Mouse (Mus musculus) hematopoietic stem cell, adult 5-6 weeks (primary cell): ENCODE data around the gene Irf6. TPM values are rescaled to one million over a fixed set of nuclear protein-coding genes. Genes with fewer than 3 reads are reported as not detected.

Experiments
- ATAC-seq, 2 experiments: fragments of 125-278 bp in 1 of 2; replicated peaks in 1 of 2; 2 replicates each; pipeline ENCODE4 v1.8.0; 2016 to 2017; ENCODE audit warnings: inconsistent platforms in 2 of 2, mild to moderate bottlenecking in 2 of 2, moderate number of reproducible peaks in 2 of 2, low read depth in 1 of 2, moderate TSS enrichment in 1 of 2; ENCODE audit not compliant: low FRiP score in 2 of 2, poor library complexity in 2 of 2, severe bottlenecking in 2 of 2, insufficient read depth in 1 of 2, low TSS enrichment in 1 of 2
- total RNA-seq: library from RNA; stranded (forward); fragments of 172-1452, 232-1000 nt; gene quantifications from 2 replicates; pipeline ENCODE4 v1.2.3, GENCODE M21; 2017

Gene Irf6
- total RNA-seq, 1 experiment from 2014 or later, result 14.5 TPM

DNA sequence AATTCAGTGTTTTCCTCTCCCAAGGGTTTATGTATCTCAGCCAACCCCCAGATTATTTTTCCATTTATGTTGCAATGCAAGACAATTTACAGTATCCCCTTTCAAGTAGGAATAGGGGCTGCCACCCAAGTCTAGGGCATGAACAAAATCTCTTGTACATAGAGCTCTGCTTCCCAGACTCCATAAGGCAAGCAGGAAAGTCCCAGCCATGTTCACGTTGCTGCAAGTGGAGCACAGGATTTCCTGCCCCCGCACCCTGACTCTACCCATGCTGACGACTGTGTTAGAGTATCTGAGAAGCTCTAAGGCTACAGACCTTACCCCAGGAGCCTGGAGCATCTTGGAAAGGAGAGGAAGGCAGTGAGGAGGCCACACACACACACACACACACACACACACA is 36.9 kb downstream of the Irf6 start:
- ATAC-seq, result no peak

DNA sequence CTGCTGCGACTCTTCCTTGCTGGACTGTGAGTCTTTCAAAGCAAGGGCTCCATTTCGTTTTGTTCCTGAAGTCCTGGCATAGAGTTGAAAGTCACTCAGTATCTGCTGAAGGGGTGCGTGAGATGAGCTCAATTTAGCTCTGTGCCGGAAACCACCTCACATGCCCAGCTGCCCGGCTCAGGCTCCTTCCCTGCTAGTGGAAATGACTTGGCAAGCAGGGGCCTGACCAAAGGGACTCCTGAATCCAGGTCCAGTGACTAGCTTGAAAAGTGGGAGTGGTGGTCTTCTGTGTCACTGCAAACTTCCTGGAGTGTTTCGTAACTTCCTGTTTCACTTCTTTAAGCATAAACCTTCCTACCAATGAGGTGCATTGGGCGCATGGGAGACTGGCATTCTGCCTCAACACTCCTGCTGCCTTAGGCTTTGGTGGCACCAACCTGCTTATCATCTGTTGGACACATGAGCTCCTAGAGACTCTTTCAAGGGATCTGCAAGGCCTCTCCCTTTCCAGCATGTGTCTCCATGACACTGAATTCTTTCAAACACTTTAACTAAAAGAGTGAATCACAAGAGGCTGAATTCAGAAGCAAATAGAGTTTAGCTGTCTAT is 38.9 kb downstream of the Irf6 start:
- peak; percentile 89 to 93 for ATAC-seq

DNA sequence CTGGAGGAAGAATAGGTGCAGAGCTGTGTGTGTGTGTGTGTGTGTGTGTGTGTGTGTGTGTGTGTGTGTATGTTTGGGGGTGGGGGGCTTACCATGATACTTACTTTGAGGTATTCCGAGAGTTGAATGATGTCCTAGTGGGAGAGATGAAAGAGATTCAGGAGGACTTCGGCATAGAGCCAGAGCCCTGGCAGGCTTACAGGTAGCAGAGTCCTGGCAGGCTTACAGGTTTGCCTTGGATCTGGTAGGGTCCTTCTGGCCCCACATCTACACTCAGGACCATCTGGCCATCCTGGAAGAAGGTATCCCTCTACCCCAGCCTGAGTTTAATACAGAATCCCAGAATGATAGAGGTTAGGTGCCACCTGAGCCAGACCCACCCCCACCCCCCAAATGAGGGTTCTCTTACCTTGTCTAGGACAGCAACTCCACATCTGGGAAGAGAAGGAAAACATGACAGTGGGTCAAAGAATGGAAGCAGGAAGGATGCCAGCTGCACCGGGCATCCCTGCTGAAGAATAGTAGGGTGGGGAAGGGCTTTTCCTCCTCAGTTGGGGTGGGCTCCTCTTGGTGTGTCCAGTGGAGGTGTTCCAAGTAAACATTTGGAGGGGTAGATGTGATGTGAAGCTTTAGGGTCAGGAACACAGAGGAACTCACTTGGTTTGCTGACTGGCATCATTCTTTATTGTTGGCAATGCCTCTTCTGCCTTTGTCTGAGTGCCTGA is 41.7 kb downstream of the Irf6 start:
- ATAC-seq, result no peak

DNA sequence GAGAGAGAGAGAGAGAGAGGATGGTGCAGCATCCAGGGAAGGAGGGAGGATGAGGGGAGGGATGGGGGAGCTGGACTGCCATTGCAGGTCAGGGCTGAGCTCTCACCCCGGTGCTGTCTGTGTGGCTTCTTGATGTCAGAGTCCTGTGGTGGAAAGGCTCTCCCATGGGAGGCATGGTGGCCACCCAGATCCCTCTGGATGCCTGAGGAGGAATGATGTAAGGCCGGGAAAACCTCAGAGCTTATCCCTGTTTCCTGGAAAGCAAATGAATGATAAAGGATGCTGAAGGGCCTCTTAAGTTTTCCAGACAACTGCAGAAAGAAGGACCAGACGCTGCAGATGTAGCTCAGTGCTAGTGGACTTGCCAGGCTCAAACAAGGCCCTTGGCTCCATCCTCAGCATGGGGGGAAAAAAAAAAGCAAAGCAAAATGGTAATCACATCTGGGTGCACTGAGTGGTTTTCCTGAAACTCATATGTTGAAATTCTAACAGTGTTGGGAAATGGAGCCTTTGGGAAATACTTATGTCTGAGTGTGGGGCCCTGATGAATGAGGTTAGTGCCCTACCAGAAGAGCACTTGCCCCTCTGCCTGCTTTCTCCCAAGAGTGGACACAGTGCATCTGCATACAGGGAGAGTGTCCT is 42.4 kb downstream of the Irf6 start:
- no peak for ATAC-seq

DNA sequence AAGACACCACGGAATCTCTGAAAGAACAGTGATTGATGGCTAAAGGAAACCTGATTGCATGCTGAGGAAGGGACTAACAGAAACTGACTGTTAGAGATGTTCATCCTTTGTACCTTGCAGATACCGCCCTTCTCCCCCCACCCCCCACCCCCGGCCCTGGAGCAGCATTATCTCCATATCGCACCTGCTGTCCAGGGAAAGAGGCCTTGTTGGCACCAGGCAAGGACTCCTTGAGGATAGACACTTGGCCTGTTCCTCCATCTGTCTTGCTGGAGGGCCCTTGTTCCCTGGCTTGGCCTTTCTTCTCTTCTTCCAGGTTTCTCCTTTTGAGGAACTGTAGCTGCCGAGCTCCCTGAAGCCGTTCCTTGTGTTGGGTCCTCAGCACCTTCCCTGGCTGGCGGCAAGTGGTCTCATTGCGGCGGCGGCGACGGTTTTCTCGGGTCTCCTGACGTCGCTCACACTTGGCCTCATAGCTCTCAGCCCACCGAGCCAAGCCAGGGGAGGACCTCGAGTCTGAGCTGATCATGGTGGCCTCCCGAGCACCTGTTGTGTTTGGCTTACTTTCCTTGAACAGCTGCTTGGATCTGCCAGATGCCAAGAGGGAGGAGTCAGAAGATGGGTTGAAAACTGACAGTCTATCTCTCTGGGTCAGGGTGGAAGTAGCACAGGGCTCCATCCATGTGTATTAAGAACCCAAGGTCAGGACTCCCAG is 44.7 kb downstream of the Irf6 start:
- no peak for ATAC-seq

DNA sequence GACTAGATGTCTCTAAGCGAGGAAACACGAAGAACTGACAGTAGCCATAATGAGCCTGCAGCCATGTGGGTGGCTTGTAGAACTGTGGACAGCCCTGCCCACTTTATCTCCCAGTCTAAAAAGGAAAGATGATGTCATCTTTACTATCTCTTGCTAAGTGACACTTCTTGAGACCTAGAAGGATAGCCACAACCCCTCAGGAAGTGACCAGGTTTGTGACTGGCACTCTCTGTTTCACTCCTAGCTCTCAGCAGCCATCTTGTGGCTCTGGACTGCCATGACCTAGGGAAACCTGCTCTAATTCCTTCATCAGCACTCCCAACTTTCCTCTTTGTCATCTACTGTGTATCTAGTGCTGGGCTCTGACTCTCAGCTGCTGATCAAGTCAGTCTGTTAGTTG is 45.4 kb downstream of the Irf6 start:
- 0 out of 4 replicates have a peak, but pooled peaks of 1 of the 2 experiments have one; percentile 3 for ATAC-seq

DNA sequence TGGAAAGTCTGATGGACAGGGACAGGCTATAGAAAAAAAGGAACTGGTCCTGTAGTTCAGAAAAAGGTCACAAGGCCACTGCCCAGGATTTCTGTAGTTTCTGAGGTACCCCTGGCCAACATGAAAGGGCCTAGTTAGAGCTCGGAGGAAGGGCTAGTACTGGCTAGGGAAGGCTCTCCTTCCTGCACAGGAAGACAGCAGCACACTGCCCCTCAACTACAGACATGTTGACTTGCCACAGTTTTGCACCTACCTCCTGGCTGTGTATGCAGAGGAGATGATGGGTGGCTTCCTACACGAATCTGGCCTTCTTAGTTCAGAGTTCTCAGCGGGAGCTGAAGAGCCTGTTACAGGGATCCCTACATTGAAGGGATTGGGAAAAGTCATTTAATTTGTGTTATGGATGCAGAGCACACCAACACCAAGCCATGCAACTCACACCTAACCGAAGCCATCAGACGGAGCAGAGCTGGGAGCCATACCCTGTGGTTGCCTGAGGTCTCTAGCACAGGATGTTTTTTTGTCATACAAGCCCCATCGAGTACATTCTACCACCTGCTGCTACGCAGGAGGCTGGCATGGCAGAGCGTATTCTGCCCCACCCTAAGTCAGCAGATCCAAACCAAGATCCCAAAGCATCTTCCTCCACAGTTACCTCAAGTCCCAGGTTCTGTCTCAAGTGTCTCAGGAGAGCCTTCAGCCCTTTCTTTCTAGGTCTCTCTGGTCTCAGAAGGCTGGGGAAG is 47.9 kb downstream of the Irf6 start:
- peak; percentile 18 to 47; a peak in 3 of 4 replicates for ATAC-seq

DNA sequence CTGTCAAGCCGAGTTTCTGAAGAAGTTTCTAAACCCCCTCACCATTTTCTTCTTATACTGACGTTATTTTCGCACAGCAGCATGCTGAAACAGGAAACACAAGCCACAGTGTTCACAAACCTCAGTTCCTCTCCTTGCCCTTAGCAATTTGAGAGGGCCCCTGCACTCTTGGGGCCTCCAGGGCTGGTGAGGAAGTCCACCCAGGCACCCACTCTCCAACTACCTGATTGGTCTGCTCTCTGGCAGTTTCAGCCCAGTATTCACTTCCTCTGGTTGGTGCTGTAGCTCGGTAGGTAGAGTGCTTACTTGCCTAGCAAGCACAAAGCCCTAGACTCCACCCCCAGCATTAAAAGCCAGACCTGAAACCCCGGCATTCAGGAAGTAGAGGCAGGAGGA is 48.5 kb downstream of the Irf6 start, which contains the start of gene Traf3ip3:
Gene Traf3ip3 (minus strand): TSS at position 321 of the 396 bp plus-strand sequence.
- peak; percentile 95 to 96 for ATAC-seq

DNA sequence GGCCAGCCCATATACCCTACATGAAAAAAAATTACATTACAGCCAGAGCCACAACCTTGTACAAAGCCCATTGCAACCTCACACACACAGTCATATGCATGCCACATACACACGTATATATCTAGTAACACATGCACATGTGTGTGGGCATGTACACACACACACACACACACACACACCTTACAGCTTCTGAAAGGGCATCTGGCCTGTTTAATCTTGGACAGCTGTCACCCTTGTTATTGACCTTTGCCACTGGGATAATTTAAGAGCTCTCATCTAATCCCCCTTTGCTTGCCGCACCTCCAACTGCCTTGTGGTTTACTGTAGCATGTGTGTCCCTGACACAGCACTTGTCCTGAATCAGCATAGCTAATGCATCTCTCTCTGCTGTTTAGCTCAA is 50.9 kb downstream of the Irf6 start:
- ATAC-seq, result no peak

DNA sequence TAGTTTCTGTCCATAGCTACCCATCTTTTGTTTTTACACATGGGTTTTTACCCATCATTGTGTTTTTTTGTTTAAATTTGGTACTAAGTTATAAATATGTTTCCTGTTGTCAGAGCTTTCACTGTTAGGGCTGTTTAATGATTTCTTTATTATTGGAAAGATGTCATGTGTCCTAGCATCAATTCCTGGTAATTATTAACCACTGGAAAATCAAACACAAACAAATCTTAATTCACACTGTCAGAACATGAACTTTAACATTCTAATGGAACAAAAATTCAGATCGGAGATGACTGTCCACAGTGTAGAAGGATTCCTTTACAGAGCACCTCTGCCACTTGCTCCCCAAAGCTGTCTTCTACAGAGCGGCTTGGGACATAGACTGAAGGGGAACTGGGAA is 52.5 kb downstream of the Irf6 start:
- ATAC-seq, result no peak

DNA sequence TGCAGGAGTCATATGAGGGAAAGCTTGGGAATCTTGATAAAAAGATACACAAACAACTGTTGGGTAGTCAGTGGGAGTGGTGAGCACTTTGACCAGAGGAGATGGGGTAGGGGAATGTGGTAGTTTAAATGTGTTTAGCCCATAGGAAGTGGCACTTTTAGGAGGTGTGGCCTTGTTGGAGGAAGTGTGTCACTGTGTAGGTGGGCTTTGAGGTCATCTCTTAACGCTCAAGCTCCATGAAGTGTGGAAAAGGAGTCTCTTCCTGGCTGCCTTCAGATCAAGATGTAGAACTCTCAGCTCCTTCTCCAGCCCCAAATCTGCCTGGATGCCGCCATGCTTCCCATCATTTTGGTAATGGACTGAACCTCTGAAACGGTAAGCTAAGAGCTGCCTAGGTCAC is 54.6 kb downstream of the Irf6 start, which contains the start of gene Lamb3:
Gene Lamb3 (plus strand): TSS at position 197 of the 400 bp plus-strand sequence.
- ATAC-seq, result no peak

DNA sequence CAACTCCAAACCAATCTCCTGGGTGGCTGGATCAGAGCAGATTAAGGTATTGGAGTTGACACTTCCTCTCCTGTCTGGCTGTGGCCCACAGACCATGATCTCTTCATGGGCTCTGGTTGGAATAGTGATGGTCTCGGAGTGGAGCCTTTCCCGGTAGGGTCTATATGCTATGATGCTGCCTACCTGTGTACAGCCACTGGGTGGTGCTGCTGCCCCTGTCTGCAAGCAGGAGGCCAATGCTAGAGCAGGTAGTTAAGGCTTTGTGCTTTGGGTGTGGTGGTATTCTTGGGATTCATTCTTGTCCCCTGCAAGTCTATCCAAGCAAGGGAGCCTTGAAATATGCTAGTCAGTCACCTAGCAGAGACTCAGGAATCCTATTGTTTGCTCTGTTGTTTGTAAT is 55.3 kb downstream of the Irf6 start:
- peak; percentile 94 to 97 for ATAC-seq

DNA sequence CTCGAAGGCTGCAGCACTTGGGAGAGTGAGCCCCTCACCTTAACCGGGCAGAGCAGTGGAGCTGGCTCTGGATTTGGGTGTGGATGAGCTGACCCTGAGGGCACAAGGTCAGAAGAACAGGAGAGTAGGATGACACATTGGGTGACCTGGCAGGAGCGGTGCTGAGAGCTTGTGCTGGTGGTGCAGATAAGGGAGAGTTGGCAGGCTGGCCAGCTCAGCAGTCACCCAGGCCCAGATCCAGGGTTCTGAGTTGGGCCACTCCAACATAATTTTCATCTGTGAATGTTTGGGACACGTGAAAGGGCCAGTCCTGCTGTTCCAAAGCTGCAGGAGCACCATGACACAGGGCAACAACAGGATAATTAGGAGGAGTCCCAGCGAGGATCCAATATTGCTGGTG is 58.5 kb downstream of the Irf6 start:
- no peak for ATAC-seq

DNA sequence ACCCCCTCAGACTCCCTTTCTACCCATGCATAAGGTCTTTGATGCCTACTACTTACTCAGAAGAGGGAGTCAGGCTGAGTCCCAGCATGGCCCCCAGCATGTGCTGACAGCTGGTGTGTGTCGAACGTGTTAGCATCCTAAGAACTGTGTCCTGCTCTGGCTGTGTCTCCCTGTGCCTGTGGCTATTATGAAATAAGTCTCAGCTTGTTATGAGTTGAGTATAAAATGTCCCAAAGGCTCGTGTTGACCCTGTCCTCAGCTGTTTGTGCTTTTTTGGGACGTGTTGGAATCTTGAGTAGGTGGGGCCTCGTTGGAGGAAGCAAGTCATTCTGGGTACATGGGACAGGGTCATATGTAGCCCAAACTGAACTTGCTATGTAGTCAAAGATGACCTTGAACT is 61.1 kb downstream of the Irf6 start:
- no peak for ATAC-seq

DNA sequence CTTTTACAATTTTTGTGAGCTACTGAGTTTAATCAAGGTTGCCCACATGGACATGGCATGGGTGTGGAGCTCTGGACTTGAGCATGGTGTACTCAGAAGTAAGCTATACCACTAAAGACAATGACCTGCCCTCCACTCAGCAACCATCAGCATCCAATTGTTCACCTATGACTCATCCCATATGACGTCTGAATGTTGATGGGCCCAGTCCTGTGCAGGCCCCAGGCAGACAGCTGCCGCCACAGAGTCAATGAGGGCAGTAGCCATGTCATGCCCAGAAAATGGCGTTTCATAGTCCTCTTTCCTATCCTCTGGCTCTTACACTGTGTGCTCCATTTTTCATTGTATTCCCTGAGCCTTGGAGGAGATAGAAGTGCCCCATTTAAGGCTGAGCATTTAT is 63.1 kb downstream of the Irf6 start:
- ATAC-seq, result no peak

DNA sequence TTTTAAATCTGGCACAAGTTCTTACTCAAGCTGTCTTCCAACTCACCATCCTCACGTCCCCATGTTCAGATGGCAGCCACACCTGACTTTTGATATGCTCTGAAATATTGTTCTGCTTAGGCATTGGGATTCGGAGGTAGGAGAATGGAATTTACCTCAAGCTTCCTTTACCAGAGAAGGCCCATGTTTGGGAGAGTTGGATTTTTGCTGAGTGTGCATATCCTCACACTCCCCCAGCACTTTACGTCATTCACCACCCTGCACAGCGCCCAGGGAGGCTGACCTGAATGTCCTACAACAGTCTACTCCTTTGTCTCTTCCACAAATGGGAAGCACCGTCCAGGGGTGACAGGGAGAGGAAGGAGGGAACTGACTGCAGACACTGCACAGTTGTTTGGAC is 67.5 kb downstream of the Irf6 start:
- ATAC-seq, result no peak
